Comparison of ENCODE assay signal across 8 mouse cellular contexts in genomic region chr9:44133287-44133686, GRCm38 (mm10). TPM values are rescaled to one million over a fixed set of nuclear protein-coding genes. Genes with fewer than 3 reads are reported as not detected.
A peak's percentile ranks its signal among the peaks of the same experiment; 100 is the strongest.
DNase-seq lines count a peak whose midpoint lies in the region; ATAC-seq lines count a peak whose summit lies in the region.

No protein-coding gene starts in this region.

- no peak for ATAC-seq in hindbrain, embryonic 16.5 days
- no peak for ATAC-seq in embryonic facial prominence, embryonic 11.5 days (replicated peaks; ENCODE audit: insufficient number of reproducible peaks, low FRiP score, low TSS enrichment, low read depth)
- ATAC-seq in hindbrain, embryonic 12.5 days (ENCODE audit: low FRiP score): no peak
- no peak for ATAC-seq in midbrain, embryonic 12.5 days (ENCODE audit: low FRiP score, low read depth)
- no peak for ATAC-seq in frontal cortex, adult (ENCODE audit: low TSS enrichment)

- H3K36me3 ChIP-seq in hindbrain, embryonic 10.5 days: no peaks in the 10 kb centered on the region
- H3K36me3 ChIP-seq in hindbrain, embryonic 16.5 days (ENCODE audit: control insufficient read depth, insufficient read depth, low read length): no peaks in the 10 kb centered on the region
- H3K36me3 ChIP-seq in embryonic facial prominence, embryonic 11.5 days (replicated peaks; ENCODE audit: control insufficient read depth, insufficient read depth, low read depth, low read length): no peaks in the 10 kb centered on the region
- no peaks in the 10 kb centered on the region for H3K36me3 ChIP-seq in hindbrain, embryonic 12.5 days
- no peaks in the 10 kb centered on the region for H3K36me3 ChIP-seq in midbrain, embryonic 12.5 days

- DNase-seq in hindbrain, embryonic 10.5 days (ENCODE audit: low spot score): no peak
- DNase-seq in embryonic facial prominence, embryonic 11.5 days (ENCODE audit: low spot score): no peak
- DNase-seq in thymus, postnatal 10 days (ENCODE audit: low spot score in 2 of 2): no peak
- no peak for DNase-seq in right cerebral cortex, postnatal 14 days

- WGBS in hindbrain, embryonic 10.5 days: 21% methylated on average over 2 of the region's 2 CpGs
- WGBS in hindbrain, embryonic 16.5 days: 15% methylated on average over 2 of the region's 2 CpGs
- 15% methylated on average over 2 of the region's 2 CpGs for WGBS in embryonic facial prominence, embryonic 11.5 days
- WGBS in hindbrain, embryonic 12.5 days: 6% methylated on average over 2 of the region's 2 CpGs
- 30% methylated on average over 2 of the region's 2 CpGs for WGBS in midbrain, embryonic 12.5 days

- H3K4me3 ChIP-seq in hindbrain, embryonic 10.5 days: peak overlapping the region; percentile 61
- no peak overlapping the region for H3K4me3 ChIP-seq in hindbrain, embryonic 16.5 days (ENCODE audit: low read length)
- H3K4me3 ChIP-seq in embryonic facial prominence, embryonic 11.5 days (ENCODE audit: low read depth, low read length): peak overlapping the region; percentile 5; the same call in 1 of the 2 replicates
- H3K4me3 ChIP-seq in hindbrain, embryonic 12.5 days: no peak overlapping the region
- peak overlapping the region; percentile 48; the same call in 1 of the 2 replicates for H3K4me3 ChIP-seq in midbrain, embryonic 12.5 days

- no peak overlapping the region for H3K9ac ChIP-seq in hindbrain, embryonic 16.5 days (ENCODE audit: low read depth, low read length)
- 0 out of 2 replicates have a peak overlapping the region, but pooled peaks have one; percentile 18 for H3K9ac ChIP-seq in embryonic facial prominence, embryonic 11.5 days (replicated peaks; ENCODE audit: low read length)
- H3K9ac ChIP-seq in hindbrain, embryonic 12.5 days: 0 out of 2 replicates have a peak overlapping the region, but pooled peaks have one; percentile 13
- 0 out of 2 replicates have a peak overlapping the region, but pooled peaks have one; percentile 6 for H3K9ac ChIP-seq in midbrain, embryonic 12.5 days (replicated peaks)

- no peaks in the 10 kb centered on the region for H3K9me3 ChIP-seq in hindbrain, embryonic 10.5 days
- H3K9me3 ChIP-seq in hindbrain, embryonic 16.5 days (ENCODE audit: control insufficient read depth, low read length): no peaks in the 10 kb centered on the region
- H3K9me3 ChIP-seq in embryonic facial prominence, embryonic 11.5 days (replicated peaks; ENCODE audit: control insufficient read depth, low read length): no peaks in the 10 kb centered on the region
- no peaks in the 10 kb centered on the region for H3K9me3 ChIP-seq in hindbrain, embryonic 12.5 days (replicated peaks)
- H3K9me3 ChIP-seq in midbrain, embryonic 12.5 days: no peaks in the 10 kb centered on the region

- H3K4me2 ChIP-seq in hindbrain, embryonic 16.5 days (ENCODE audit: low read length): no peak overlapping the region; the same call in 1 of the 2 replicates
- peak overlapping the region; percentile 90 for H3K4me2 ChIP-seq in embryonic facial prominence, embryonic 11.5 days (ENCODE audit: low read depth, low read length)
- H3K4me2 ChIP-seq in hindbrain, embryonic 12.5 days (replicated peaks): peak overlapping the region; percentile 76; the same call in 1 of the 2 replicates
- H3K4me2 ChIP-seq in midbrain, embryonic 12.5 days (replicated peaks): peak overlapping the region; percentile 67

- H3K27ac ChIP-seq in hindbrain, embryonic 10.5 days: peak overlapping the region; percentile 64
- no peak overlapping the region for H3K27ac ChIP-seq in hindbrain, embryonic 16.5 days (ENCODE audit: low read depth, low read length)
- no peak overlapping the region for H3K27ac ChIP-seq in embryonic facial prominence, embryonic 11.5 days (replicated peaks; ENCODE audit: low read depth, low read length)
- no peak overlapping the region for H3K27ac ChIP-seq in hindbrain, embryonic 12.5 days
- no peak overlapping the region for H3K27ac ChIP-seq in midbrain, embryonic 12.5 days (replicated peaks)

- peaks cover 67% of the 10 kb centered on the region for H3K4me1 ChIP-seq in hindbrain, embryonic 10.5 days (replicated peaks)
- peaks cover 39% of the 10 kb centered on the region for H3K4me1 ChIP-seq in hindbrain, embryonic 16.5 days (ENCODE audit: control insufficient read depth, insufficient read depth, low read depth, low read length)
- peaks cover 9% of the 10 kb centered on the region for H3K4me1 ChIP-seq in embryonic facial prominence, embryonic 11.5 days (ENCODE audit: control insufficient read depth, insufficient read depth, low read length)
- peaks cover 42% of the 10 kb centered on the region for H3K4me1 ChIP-seq in hindbrain, embryonic 12.5 days
- H3K4me1 ChIP-seq in midbrain, embryonic 12.5 days: peaks cover 58% of the 10 kb centered on the region

- H3K27me3 ChIP-seq in hindbrain, embryonic 10.5 days (ENCODE audit: insufficient read depth, poor library complexity, severe bottlenecking): peaks cover 80% of the 10 kb centered on the region
- H3K27me3 ChIP-seq in hindbrain, embryonic 16.5 days (replicated peaks; ENCODE audit: control insufficient read depth, insufficient read depth, low read length): peaks cover 28% of the 10 kb centered on the region
- peaks cover 25% of the 10 kb centered on the region for H3K27me3 ChIP-seq in embryonic facial prominence, embryonic 11.5 days (ENCODE audit: control insufficient read depth, insufficient read depth, low read length)
- H3K27me3 ChIP-seq in hindbrain, embryonic 12.5 days: peaks cover 70% of the 10 kb centered on the region
- H3K27me3 ChIP-seq in midbrain, embryonic 12.5 days: peaks cover 81% of the 10 kb centered on the region

RNA-seq across cellular contexts. Expression of gene Mcam, which starts 1.0 kb away (rescaled TPM):
- polyA plus RNA-seq in hindbrain, embryonic 10.5 days (2016; fragmentation: Nextera tagmentation; extraction: Ambion mirVana): 10.8 and 11.2 TPM in 2 replicates
- 12.3 and 15.3 TPM in 2 replicates for polyA plus RNA-seq in hindbrain, embryonic 16.5 days (2015; fragmentation: Nextera tagmentation; extraction: Ambion mirVana)
- 18.3 and 20.1 TPM in 2 replicates for polyA plus RNA-seq in embryonic facial prominence, embryonic 11.5 days (2014; fragmentation: Nextera tagmentation; extraction: Ambion mirVana)
- 14.5 and 15.4 TPM in 2 replicates for polyA plus RNA-seq in hindbrain, embryonic 12.5 days (2016; fragmentation: Nextera tagmentation; extraction: Ambion mirVana)
- polyA plus RNA-seq in midbrain, embryonic 12.5 days (2016; fragmentation: Nextera tagmentation; extraction: Ambion mirVana): 12.1 and 14.3 TPM in 2 replicates

RNA-seq across cellular contexts. Expression of gene Rnf26, which starts 20.0 kb away (rescaled TPM):
- 75.6 and 76.9 TPM in 2 replicates for polyA plus RNA-seq in hindbrain, embryonic 10.5 days (2016; fragmentation: Nextera tagmentation; extraction: Ambion mirVana)
- polyA plus RNA-seq in hindbrain, embryonic 16.5 days (2015; fragmentation: Nextera tagmentation; extraction: Ambion mirVana): 33.0 and 37.8 TPM in 2 replicates
- 59.5 and 65.9 TPM in 2 replicates for polyA plus RNA-seq in embryonic facial prominence, embryonic 11.5 days (2014; fragmentation: Nextera tagmentation; extraction: Ambion mirVana)
- polyA plus RNA-seq in hindbrain, embryonic 12.5 days (2016; fragmentation: Nextera tagmentation; extraction: Ambion mirVana): 57.1 and 61.4 TPM in 2 replicates
- polyA plus RNA-seq in midbrain, embryonic 12.5 days (2016; fragmentation: Nextera tagmentation; extraction: Ambion mirVana): 60.6 and 64.2 TPM in 2 replicates

RNA-seq across cellular contexts. Expression of gene Gm49380, which starts 20.0 kb away (rescaled TPM):
- polyA plus RNA-seq in hindbrain, embryonic 10.5 days (2016; fragmentation: Nextera tagmentation; extraction: Ambion mirVana): 0.22 and 0.75 TPM in 2 replicates
- 0.14 and 0.24 TPM in 2 replicates for polyA plus RNA-seq in hindbrain, embryonic 16.5 days (2015; fragmentation: Nextera tagmentation; extraction: Ambion mirVana)
- polyA plus RNA-seq in embryonic facial prominence, embryonic 11.5 days (2014; fragmentation: Nextera tagmentation; extraction: Ambion mirVana): 0.08 TPM in 1 of 2 replicates, not detected in the other
- polyA plus RNA-seq in hindbrain, embryonic 12.5 days (2016; fragmentation: Nextera tagmentation; extraction: Ambion mirVana): 0.26 and 0.30 TPM in 2 replicates
- polyA plus RNA-seq in midbrain, embryonic 12.5 days (2016; fragmentation: Nextera tagmentation; extraction: Ambion mirVana): 0.24 and 0.43 TPM in 2 replicates

RNA-seq across cellular contexts. Expression of gene C1qtnf5, which starts 26.2 kb away (rescaled TPM):
- 0.31 and 1.1 TPM in 2 replicates for polyA plus RNA-seq in hindbrain, embryonic 10.5 days (2016; fragmentation: Nextera tagmentation; extraction: Ambion mirVana)
- 8.5 and 9.5 TPM in 2 replicates for polyA plus RNA-seq in hindbrain, embryonic 16.5 days (2015; fragmentation: Nextera tagmentation; extraction: Ambion mirVana)
- polyA plus RNA-seq in embryonic facial prominence, embryonic 11.5 days (2014; fragmentation: Nextera tagmentation; extraction: Ambion mirVana): 0.53 and 0.56 TPM in 2 replicates
- polyA plus RNA-seq in hindbrain, embryonic 12.5 days (2016; fragmentation: Nextera tagmentation; extraction: Ambion mirVana): 1.4 and 1.8 TPM in 2 replicates
- 1.3 TPM in 2 replicates for polyA plus RNA-seq in midbrain, embryonic 12.5 days (2016; fragmentation: Nextera tagmentation; extraction: Ambion mirVana)

RNA-seq across cellular contexts. Expression of gene Mfrp, which starts 31.8 kb away (rescaled TPM):
- 0.14 and 0.30 TPM in 2 replicates for polyA plus RNA-seq in hindbrain, embryonic 10.5 days (2016; fragmentation: Nextera tagmentation; extraction: Ambion mirVana)
- 0.20 and 0.31 TPM in 2 replicates for polyA plus RNA-seq in hindbrain, embryonic 16.5 days (2015; fragmentation: Nextera tagmentation; extraction: Ambion mirVana)
- polyA plus RNA-seq in embryonic facial prominence, embryonic 11.5 days (2014; fragmentation: Nextera tagmentation; extraction: Ambion mirVana): 0.17 and 0.32 TPM in 2 replicates
- polyA plus RNA-seq in hindbrain, embryonic 12.5 days (2016; fragmentation: Nextera tagmentation; extraction: Ambion mirVana): 0.14 and 0.30 TPM in 2 replicates
- 0.10 TPM in 1 of 2 replicates, not detected in the other for polyA plus RNA-seq in midbrain, embryonic 12.5 days (2016; fragmentation: Nextera tagmentation; extraction: Ambion mirVana)

Comparison
In these comparisons a context has a peak if more than half of its experiments do, and no peak if none do; other contexts are left out.
1. H3K4me3 ChIP-seq: peak in hindbrain, embryonic 10.5 days (single experiment), embryonic facial prominence, embryonic 11.5 days (single experiment) and midbrain, embryonic 12.5 days (single experiment); none in hindbrain, embryonic 16.5 days (single experiment) and hindbrain, embryonic 12.5 days (single experiment).